Mouse (Mus musculus) erythroid progenitor cell, adult 5-6 weeks (primary cell): Measurements from ENCODE around the gene Nags. TPM values are rescaled to one million over a fixed set of nuclear protein-coding genes. Genes with fewer than 3 reads are reported as not detected.
A peak's percentile ranks its signal among the peaks of the same experiment; 100 is the strongest.

Experiments used
- ATAC-seq: replicated peaks from 2 replicates; pipeline ENCODE4 v1.8.0; 2016; ENCODE audit warnings: moderate number of reproducible peaks, mild to moderate bottlenecking, moderate TSS enrichment, inconsistent platforms; ENCODE audit not compliant: poor library complexity, low FRiP score, severe bottlenecking
- total RNA-seq, 2 experiments: library from RNA; stranded (forward) in 1 of 2; stranded (reverse) in 1 of 2; fragments of 150-400 nt in 1 of 2; fragments of 186-747, 209-891 nt in 1 of 2; gene quantifications; 2 replicates each; pipeline versions ENCODE4 v1.2.3 to v1.2.4; 2015 to 2017; ENCODE audit warnings: low replicate concordance in 2 of 2

Gene Nags
- total RNA-seq (2015; ENCODE audit: low replicate concordance) (3.8 TPM in 1 of 2 replicates, not detected in the other), total RNA-seq (2017; ENCODE audit: low replicate concordance) (not detected in 2 replicates)

DNA sequence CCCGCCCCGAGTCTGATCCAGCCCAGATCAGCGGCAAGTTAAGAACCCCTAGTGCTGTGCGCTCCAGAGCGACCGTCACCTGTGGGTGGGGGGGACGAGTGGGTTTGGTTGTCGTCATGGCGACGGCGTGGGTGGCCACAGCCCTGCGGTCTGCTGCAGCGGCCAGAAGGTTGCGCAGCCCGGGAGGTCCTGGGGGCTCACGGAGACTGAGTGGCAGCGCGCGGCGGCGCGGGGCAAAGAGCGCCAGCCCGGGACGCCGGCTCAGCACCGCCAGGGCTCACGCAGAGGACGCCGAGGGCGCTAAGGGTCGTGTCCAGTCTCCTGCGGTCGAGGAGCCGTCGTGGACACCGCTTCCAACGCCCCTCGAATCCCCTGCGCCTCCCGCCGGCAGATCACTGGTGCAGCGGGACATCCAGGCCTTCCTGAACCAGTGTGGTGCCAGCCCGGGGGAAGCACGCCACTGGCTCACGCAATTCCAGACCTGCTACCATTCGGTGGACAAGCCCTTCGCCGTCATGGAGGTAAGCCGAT is at the start of gene Nags:
Nags (plus strand) TSS at position 43 of the 531 bp plus-strand sequence.
- ATAC-seq = no peak

DNA sequence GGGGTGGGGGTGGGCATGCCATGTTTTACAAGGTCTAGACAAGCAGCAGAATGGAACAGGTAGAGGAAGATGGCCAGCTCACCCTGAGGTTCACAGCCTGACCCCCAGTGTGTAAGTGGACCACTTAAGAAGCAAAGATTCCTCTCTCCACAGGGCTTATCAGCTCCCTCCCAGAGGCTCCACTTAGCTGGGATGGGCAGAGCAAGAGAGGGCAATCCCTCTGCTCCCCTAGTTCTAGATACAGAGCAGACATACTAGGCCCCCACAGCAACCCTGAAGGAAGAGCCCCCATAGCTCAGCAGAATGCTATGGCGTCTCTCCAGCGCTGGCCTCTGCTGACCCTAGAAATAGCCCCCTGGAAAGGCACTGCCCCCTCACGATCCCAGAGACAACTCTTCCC is 49.6 kb upstream of the Nags start:
- ATAC-seq = no peak

GRCm38 (mm10) chr11:102096446-102096845 is 48.9 kb upstream of the Nags start:
- ATAC-seq = peak; percentile 26

GRCm38 (mm10) chr11:102096887-102097391 is 48.4 kb upstream of the Nags start:
- peak; percentile 79 for ATAC-seq

DNA sequence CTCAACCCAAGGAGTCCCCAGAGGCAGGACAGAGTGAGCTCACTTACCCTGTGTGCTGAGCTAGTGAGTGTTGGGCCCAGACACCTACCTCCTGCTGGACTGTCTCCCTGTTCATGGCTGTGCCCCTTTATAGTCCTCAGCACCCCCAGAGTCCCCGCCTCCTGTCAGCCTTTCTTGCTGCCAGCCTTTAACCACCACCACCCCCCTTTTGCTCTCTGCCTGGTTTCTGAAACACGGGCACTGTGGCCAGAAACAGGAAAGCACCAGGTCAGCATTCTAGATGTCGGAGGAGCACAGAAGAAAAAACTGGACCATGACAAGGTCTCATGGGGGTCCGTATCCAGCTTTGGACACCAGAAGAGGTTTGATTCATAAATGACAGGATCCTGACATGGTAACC is 44.1 kb upstream of the Nags start, which contains the start of gene Ppy:
Ppy (minus strand) TSS at position 101 of the 400 bp plus-strand sequence.
- ATAC-seq = no peak

- peak; percentile 54; the same call in 1 of the 2 replicates for ATAC-seq
Measured at GRCm38 (mm10) chr11:102102485-102103258, 42.6 kb upstream of the Nags start.

- ATAC-seq = no peak
Measured at GRCm38 (mm10) chr11:102106911-102107310, 38.4 kb upstream of the Nags start.

- no peak for ATAC-seq
Measured at GRCm38 (mm10) chr11:102107732-102108131, 37.6 kb upstream of the Nags start, which contains the start of gene Pyy. TSS of gene Pyy (minus strand) at chr11:102107832.

- ATAC-seq = no peak
Measured at GRCm38 (mm10) chr11:102111576-102111975, 33.7 kb upstream of the Nags start.

- no peak for ATAC-seq
Measured at GRCm38 (mm10) chr11:102116241-102116640, 29.1 kb upstream of the Nags start.

DNA sequence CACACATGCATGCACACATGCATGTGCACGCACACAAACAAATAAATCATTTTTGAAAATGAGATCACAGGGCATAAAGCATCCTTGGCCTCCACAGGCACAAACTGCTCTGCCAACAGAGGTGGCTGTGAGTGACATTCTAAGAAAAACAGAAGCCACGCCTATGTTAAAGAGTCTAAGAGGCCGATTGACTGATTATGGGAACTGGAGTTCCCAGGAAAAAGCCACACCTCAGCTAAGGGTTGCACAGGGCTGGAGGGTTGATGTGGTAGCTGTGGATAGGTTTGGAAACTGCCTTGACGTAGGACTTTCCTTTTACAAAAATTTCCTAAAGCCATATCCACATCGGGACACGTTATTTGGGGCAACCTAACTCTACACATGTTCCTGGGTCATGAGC is 27.9 kb upstream of the Nags start:
- no peak for ATAC-seq

GRCm38 (mm10) chr11:102134516-102134915 is 10.8 kb upstream of the Nags start:
- no peak for ATAC-seq

DNA sequence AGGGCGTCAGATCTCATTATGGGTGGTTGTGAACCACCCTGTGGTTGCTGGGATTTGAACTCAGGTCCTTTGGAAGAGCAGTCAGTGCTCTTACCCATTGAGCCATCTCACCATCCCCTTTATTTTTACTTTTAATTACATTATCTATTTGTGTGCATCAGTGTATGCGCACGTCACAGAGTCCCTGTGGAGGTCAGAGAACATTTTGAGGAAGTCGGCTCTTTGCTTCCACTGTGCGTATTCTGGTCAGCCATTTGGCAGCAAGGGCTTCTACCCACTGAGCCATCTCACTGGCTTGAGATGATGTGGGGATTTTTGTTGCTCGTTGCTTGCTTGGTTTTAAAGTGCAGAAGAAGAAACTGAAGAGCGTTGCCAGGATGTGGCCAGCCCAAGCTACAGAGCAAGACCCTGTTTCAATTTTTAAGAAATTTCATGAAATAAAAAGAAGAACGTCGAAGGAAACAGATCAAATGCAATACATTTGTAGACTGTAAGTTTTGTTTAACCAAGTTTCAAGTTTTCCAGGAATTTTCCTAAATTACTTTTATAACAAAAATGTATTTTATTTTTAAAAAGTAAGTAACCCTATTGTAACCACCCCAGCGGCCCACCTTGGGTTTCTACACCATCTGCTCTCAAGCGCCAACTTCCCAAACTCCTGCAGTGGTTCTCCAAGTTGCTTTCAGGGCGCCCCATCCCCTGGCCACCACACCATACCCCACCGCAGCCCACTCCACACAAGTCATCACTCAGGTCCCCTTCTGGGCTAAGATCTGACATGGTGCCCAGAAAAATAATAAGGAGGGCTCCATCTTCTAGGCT is 7.5 kb upstream of the Nags start:
- ATAC-seq = peak; percentile 35; the same call in 1 of the 2 replicates

DNA sequence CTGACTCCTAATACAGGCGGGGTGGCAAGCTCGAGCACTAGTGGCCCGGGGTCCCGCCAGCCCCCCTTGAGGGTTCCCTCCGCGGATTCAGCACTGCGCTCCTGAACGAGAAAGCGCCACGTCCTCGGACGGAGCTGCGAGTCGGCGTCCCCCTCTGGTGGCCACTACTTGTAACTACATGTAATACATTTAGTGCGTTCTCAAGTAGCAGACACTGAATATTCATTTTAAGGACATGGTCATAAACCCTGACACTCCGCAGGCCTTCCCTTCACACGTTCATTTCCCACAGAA is 6.9 kb upstream of the Nags start:
- ATAC-seq = peak; percentile 83

GRCm38 (mm10) chr11:102140508-102140907 is 4.8 kb upstream of the Nags start:
- ATAC-seq = peak; percentile 68; the same call in 1 of the 2 replicates

- no peak for ATAC-seq
Measured at GRCm38 (mm10) chr11:102142355-102142754, 3.0 kb upstream of the Nags start.

GRCm38 (mm10) chr11:102144957-102145470 is 299 bp upstream of the Nags start:
- ATAC-seq = no peak

- ATAC-seq = peak; percentile 62
Measured at GRCm38 (mm10) chr11:102146005-102146404, 692 bp downstream of the Nags start.

GRCm38 (mm10) chr11:102146531-102146930 is 1.2 kb downstream of the Nags start:
- peak; percentile 44 for ATAC-seq
